Mouse (Mus musculus) kidney, adult 8-10 months (tissue): ENCODE measurements around the gene Slc17a6.

ENCODE experiments used
- DNase-seq, 2 experiments: peaks; one replicate each; pipeline ENCODE4 v3.0.0; 2022

The Slc17a6 gene

GRCm38 (mm10) chr7:51621694-51622145, at the start of gene Slc17a6:
Gene Slc17a6 (plus strand): TSS chr7:51622006.
- DNase-seq, result peak; percentile 22 to 73

- DNase-seq, result no peak
Observed at GRCm38 (mm10) chr7:51600021-51600420, 21.8 kb upstream of the Slc17a6 start.

DNA sequence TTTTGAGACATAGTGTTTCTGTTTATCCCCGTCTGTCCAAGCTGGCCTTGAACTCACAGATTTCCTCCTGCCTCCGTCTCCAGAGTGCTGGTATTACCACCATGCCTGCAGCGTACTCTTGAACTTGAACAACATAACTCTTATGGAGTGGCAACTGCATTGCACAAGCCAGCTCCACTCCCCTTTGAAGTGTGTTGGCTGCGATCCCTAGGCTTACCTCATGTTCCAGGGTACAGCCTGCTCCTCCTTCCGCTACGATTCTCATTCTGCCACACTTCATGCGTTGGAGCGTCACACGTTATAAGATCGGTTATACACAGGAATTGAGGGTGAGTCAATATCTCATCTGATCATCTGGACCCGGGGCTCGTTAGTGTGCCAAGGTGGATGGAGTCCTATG, 18.1 kb upstream of the Slc17a6 start:
- DNase-seq, result no peak

DNA sequence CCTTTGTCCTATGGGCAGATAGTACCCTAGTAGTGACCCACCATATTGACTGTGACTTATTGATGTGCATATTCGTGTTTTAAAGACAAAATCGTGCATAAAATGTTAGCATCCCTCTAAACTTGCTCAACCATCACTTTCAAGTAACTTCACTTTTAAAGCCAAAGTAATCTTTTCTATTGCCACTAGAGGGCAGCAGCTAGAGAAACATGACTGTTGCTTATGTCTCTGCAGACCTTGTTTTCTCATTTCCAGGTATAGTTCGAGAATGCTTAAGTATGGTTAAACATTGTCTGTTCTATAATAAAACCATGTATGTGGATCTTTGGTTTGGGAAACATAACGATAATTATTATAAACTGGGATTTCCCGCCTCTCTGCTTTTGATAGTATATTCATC, 7.4 kb upstream of the Slc17a6 start:
- DNase-seq, result no peak

DNA sequence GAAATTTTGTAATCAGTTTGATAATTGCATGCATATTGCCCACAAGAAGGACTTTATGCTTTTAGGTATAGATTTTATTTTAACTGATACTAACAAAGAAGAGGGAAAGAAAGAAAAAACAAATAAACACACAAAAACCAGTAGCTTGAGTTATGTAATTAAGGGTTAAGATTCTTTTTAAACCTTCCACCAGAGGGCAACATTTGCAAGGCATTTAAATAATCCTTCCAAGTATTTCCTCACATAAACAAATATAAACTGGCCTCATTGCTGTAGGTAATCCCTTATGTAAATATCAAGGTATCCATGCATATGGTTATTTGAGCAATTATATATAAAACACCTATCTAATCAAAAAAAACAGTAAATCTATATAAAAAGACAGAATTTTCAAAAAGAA, 3.9 kb upstream of the Slc17a6 start:
- no peak for DNase-seq

- DNase-seq, result no peak
Observed at GRCm38 (mm10) chr7:51618412-51618811, 3.4 kb upstream of the Slc17a6 start.

DNA sequence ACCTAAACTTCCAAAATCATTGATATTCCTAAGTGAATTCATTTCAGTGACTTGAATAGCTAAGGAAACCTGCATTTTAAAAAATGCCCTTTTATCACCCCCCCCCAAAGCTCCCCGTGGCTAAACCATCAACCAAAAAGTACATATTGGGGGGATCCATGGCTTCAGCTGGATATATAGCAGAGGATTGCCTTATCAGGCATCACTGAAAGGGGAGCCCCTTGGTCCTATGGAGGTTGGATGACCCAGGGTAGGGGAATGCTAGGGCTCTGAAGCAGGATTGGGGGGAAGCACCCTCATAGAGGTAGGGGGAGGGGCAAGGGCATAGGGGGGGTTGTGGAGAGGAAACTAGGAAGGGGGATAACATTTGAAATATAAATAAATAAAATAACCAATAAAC, 1.8 kb upstream of the Slc17a6 start:
- no peak for DNase-seq

GRCm38 (mm10) chr7:51622196-51622595, 390 bp downstream of the Slc17a6 start:
- DNase-seq, result no peak

DNA sequence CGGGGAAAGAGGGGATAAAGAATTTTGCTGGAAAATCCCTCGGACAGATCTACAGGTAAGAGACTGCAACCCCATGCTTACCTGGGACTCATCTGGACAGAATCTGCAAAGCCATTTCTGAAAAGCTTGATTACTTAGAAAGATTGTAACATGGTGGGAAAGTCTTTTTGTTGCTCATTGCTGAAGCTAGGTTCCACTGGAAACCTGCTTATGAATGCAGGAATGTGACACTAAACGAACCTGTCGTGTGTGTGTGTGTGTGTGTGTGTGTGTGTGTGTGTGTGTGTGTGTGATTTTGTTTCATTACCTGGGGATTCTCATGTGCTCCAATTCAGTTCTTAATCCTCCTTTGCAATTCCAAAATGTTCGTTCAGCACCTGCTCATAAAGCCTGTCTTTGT, 860 bp downstream of the Slc17a6 start:
- DNase-seq, result no peak

GRCm38 (mm10) chr7:51624336-51624897, 2.6 kb downstream of the Slc17a6 start:
- no peak for DNase-seq

DNA sequence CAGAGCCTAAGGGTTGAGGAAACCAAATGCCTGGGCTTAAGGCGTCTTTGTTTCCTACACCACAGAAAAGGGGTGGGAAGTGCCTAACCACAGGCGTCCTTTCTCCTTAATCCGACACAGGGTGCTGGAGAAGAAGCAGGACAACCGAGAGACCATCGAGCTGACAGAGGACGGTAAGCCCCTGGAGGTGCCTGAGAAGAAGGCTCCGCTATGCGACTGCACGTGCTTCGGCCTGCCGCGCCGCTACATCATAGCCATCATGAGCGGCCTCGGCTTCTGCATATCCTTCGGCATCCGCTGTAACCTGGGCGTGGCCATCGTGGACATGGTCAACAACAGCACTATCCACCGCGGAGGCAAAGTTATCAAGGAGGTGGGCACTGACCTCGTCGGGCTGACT, 3.4 kb downstream of the Slc17a6 start:
- DNase-seq, result no peak

GRCm38 (mm10) chr7:51625591-51626255, 3.9 kb downstream of the Slc17a6 start:
- no peak for DNase-seq

- DNase-seq, result no peak
Observed at GRCm38 (mm10) chr7:51626451-51627000, 4.7 kb downstream of the Slc17a6 start.

- no peak for DNase-seq
Observed at GRCm38 (mm10) chr7:51627001-51627631, 5.3 kb downstream of the Slc17a6 start.

DNA sequence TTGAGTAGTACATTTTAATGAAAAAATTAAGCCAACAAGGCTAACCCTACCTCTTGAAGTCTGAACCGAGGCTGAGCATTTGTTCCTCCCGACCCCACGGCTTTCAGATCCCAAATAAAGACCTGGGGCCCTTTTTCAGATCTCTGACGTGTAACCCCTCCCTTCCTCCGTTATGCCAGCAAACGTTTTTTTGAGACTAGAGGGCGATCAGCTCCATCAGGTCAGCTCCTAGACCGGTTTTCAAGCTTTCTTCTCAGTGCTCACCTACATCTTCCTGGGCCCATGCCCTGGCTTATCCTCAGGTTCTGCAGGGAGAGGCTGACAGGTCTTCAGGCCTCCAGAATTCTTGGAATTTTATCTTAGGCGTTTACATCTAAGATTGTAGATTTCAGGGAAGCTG, 5.9 kb downstream of the Slc17a6 start:
- DNase-seq, result no peak

- no peak for DNase-seq
Observed at GRCm38 (mm10) chr7:51628349-51628748, 6.5 kb downstream of the Slc17a6 start.

GRCm38 (mm10) chr7:51629206-51629605, 7.4 kb downstream of the Slc17a6 start:
- DNase-seq, result no peak

DNA sequence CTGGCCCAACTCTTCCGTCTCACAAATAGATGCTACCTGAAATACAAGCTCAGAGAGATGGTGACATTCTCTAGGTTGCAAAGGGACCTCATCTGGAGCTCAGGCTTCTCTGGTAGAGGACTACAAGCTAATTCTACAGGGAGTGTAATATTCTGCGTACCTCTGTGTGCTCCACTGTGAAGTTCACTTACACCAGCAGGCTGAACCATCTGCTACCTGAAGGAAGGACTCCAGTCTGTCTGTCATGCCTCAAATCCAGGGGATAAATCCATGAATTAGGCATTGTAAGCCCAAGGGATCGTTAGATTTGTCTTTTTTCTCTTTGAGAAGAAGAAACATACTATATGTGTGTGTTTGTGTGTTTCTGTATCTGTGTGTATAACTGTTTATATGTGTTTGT, 9.4 kb downstream of the Slc17a6 start:
- DNase-seq, result no peak

DNA sequence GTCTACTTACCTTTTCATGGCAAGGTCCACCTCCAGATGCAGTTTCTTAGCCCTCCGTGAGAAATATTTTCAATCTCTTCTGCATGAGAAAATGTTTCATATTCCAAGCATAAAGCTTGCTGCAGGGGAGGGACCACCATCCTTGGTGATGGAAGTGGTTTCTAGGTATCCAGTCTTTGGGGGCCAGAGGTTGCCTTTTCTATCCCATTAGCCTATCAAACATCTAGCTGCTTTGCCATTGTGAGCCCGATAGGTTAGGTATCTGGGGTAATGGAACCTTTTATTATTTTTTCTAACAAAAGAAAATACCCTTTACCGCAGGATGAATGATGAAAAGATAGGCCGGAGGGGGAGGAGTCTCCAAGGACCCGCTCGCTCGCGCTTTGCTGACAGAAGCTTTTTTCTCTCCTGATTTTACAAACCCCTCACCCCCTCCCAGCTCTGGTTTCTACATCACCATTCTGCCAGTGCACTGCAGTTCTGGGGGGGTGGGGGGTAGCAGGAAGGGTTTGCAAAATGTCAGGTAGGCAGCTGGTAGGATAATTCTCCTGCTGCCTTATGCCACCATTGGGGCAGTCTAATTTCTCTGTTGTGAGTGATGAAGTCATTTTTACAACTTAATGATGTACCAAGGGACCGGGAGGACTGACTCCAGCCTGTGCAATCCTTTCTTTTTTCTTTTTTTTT, 10.9 kb downstream of the Slc17a6 start:
- no peak for DNase-seq

DNA sequence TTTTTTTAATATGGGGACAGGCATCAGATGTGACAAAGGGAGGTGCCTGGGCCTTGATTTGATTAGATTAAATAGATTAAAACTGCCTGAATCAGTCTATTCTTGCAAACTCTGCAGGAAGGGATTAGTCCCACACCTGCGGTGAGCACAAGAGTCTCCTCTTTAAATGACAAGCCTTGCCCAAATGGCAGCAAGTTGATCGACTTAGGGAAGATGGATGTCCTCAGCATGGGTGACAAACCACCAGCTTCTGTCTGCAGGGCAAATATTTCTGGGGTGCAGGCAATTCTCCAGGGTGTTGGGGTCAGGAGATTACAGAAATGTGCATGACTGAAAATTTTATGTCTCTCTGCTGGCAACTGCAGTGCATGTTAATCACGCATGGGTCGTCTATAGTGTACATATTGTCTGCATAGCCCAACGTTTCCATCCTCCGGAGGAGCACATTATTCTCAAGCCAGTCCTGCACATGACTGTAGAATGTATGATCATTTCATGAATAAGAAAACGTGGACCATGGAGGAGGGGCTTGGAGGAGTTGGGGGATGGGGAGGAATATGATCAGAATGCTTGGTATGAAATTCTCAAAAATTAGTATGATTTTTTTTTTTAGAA, 11.5 kb downstream of the Slc17a6 start:
- DNase-seq, result no peak

- no peak for DNase-seq
Observed at GRCm38 (mm10) chr7:51657152-51657551, 35.3 kb downstream of the Slc17a6 start.

- no peak for DNase-seq
Observed at GRCm38 (mm10) chr7:51662441-51662840, 40.6 kb downstream of the Slc17a6 start.
